Mouse (Mus musculus) ES-E14 (cell line): ENCODE results near the gene Adora1. TPM values are rescaled to one million over a fixed set of nuclear protein-coding genes. Genes with fewer than 3 reads are reported as not detected.

Source experiments
- DNase-seq: peaks from one replicate; pipeline ENCODE4 v3.0.0-alpha.2; 2013; ENCODE audit warnings: low read depth, low spot score
- H3K27ac ChIP-seq: 2 replicates; pipeline ENCODE4 v1.5.1; 2012; ENCODE audit warnings: low read depth, mild to moderate bottlenecking, low read length, moderate library complexity, mixed read lengths; ENCODE audit not compliant: poor library complexity, insufficient read depth, severe bottlenecking
- H3K36me3 ChIP-seq: 2 replicates; pipeline ENCODE4 v1.6.1; 2012; ENCODE audit warnings: mild to moderate bottlenecking, low read length, moderate library complexity, mixed read lengths; ENCODE audit not compliant: control insufficient read depth, poor library complexity, insufficient read depth, severe bottlenecking
- H3K4me1 ChIP-seq, 2 experiments: fragments of 150-350 bp in 1 of 2; sonication (generic) in 1 of 2; 2 replicates each; pipeline ENCODE4 v1.6.1; 2012; ENCODE audit warnings: low read length in 2 of 2, mild to moderate bottlenecking in 1 of 2, mixed read lengths in 1 of 2; ENCODE audit not compliant: control insufficient read depth in 2 of 2, insufficient read depth in 2 of 2, poor library complexity in 1 of 2
- H3K4me3 ChIP-seq, 2 experiments: fragments of 150-350 bp in 1 of 2; sonication (generic) in 1 of 2; 2 replicates each; pipeline ENCODE4 v1.5.1; 2012; ENCODE audit warnings: low read length in 2 of 2, low read depth in 1 of 2, mild to moderate bottlenecking in 1 of 2, mixed read lengths in 1 of 2; ENCODE audit not compliant: insufficient read depth in 1 of 2, poor library complexity in 1 of 2, severe bottlenecking in 1 of 2
- H3K9ac ChIP-seq: 2 replicates; pipeline ENCODE4 v1.6.1; 2012; ENCODE audit warnings: low read depth, mild to moderate bottlenecking, low read length, mixed read lengths; ENCODE audit not compliant: poor library complexity, insufficient read depth, severe bottlenecking
- H3K9me3 ChIP-seq: fragments of 150-350 bp; sonication (generic); 2 replicates; pipeline ENCODE4 v1.6.1; 2012; ENCODE audit warnings: low read depth, mild to moderate bottlenecking, low read length; ENCODE audit not compliant: control insufficient read depth, insufficient read depth
- CHD2 ChIP-seq: IDR thresholded peaks from 2 replicates; pipeline ENCODE4 v1.6.1; 2014; ENCODE audit warnings: mild to moderate bottlenecking, low read depth, low read length, inconsistent platforms
- HCFC1 ChIP-seq: IDR thresholded peaks from 2 replicates; pipeline ENCODE4 v1.6.1; 2012; ENCODE audit warnings: low read length, inconsistent platforms, borderline replicate concordance; ENCODE audit not compliant: insufficient read depth
- MAFK ChIP-seq: IDR thresholded peaks from 2 replicates; pipeline ENCODE4 v1.6.1; 2014; ENCODE audit warnings: mild to moderate bottlenecking, low read depth, low read length, inconsistent platforms; ENCODE audit not compliant: insufficient read depth
- ZC3H11A ChIP-seq: IDR thresholded peaks from 2 replicates; pipeline ENCODE4 v1.6.1; 2012; ENCODE audit warnings: low read depth, mild to moderate bottlenecking, inconsistent platforms, low read length, borderline replicate concordance
- ZNF384 ChIP-seq: IDR thresholded peaks from 2 replicates; pipeline ENCODE4 v1.6.1; 2012; ENCODE audit warnings: low read depth, low read length, inconsistent platforms
- in situ Hi-C, 2 experiments: fragments of 600-800 bp; cut with MboI; formaldehyde crosslinking; loops; one replicate each; pipeline ENCODE4 v1.15.1; 2025; ENCODE audit warnings: low sequenced_read_pairs in 2 of 2, inconsistent platforms in 1 of 2; ENCODE audit not compliant: unreplicated experiment in 2 of 2
- total RNA-seq: library from RNA; depleted of rRNA; stranded (reverse); fragments of 300-350 nt; gene quantifications from 2 replicates; pipeline ENCODE4 v1.2.3, GENCODE M21; 2012; rRNA removed

The Adora1 gene
- total RNA-seq, 1 experiment, result 0.58 TPM

- Histone ChIP-seq H3K36me3 (no peaks in the 10 kb centered on the region), H3K27ac (no peak overlapping the region), H3K9ac (no peak overlapping the region), H3K4me1 (peaks cover 0 to 2% of the 10 kb centered on the region in 2 experiments; a peak in 1 of 4 replicates), H3K4me3 (no peak overlapping the region), H3K9me3 (no peaks in the 10 kb centered on the region)
- in situ Hi-C loops, result loop anchor here in 1 of 2 experiments (5.0 kb wide), 1 partner anchor 182 kb away; the partner anchor contains the start of gene Ppfia4
- no peak for DNase-seq
- no peak for TF ChIP-seq MAFK
- no peak for TF ChIP-seq CHD2
- TF ChIP-seq ZNF384, result no peak
- TF ChIP-seq HCFC1, result no peak
- no peak for TF ChIP-seq ZC3H11A
Observed at GRCm38 (mm10) chr1:134150745-134151144, 84.5 kb downstream of the Adora1 start.

GRCm38 (mm10) chr1:134150076-134150475, 85.2 kb downstream of the Adora1 start:
- no peak for DNase-seq
- Histone ChIP-seq H3K36me3 (no peaks in the 10 kb centered on the region), H3K4me3 (no peak overlapping the region), H3K9ac (no peak overlapping the region), H3K4me1 (peaks cover 0 to 2% of the 10 kb centered on the region in 2 experiments; a peak in 1 of 4 replicates), H3K27ac (no peak overlapping the region), H3K9me3 (no peaks in the 10 kb centered on the region)
- in situ Hi-C loops, result loop anchor here in 1 of 2 experiments (5.0 kb wide), 1 partner anchor 182 kb away; the partner anchor contains the start of gene Ppfia4
- TF ChIP-seq CHD2 (no peak), MAFK (no peak), HCFC1 (no peak), ZNF384 (no peak), ZC3H11A (no peak)

Other genes starting within 250 kb of the Adora1 start
- gene Fmod, start 198.2 kb downstream of the Adora1 start, total RNA-seq, result not detected in 2 replicates
- 40.2 and 47.5 TPM in 2 replicates for gene Btg2, start 156.3 kb downstream of the Adora1 start, total RNA-seq
- 0.13 and 0.32 TPM in 2 replicates for gene Chit1, start 124.2 kb downstream of the Adora1 start, total RNA-seq
- 0.98 and 1.4 TPM in 2 replicates for gene Chil1, start 53.3 kb downstream of the Adora1 start, total RNA-seq
- not detected in 2 replicates for gene Mybph, start 42.0 kb downstream of the Adora1 start, total RNA-seq
- gene Myog, start 54.6 kb upstream of the Adora1 start, total RNA-seq, result 0.18 and 0.37 TPM in 2 replicates
- gene Ppfia4, start 97.5 kb upstream of the Adora1 start, total RNA-seq, result 14.1 and 35.3 TPM in 2 replicates
- gene Tmem183a, start 126.5 kb upstream of the Adora1 start, total RNA-seq, result 100 and 120 TPM in 2 replicates
- 0.22 TPM in 1 of 2 replicates, not detected in the other for gene 4933406M09Rik, start 150.5 kb upstream of the Adora1 start, total RNA-seq
- 186 and 305 TPM in 2 replicates for gene Cyb5r1, start 170.1 kb upstream of the Adora1 start, total RNA-seq
- 80.6 and 88.0 TPM in 2 replicates for gene Adipor1, start 179.9 kb upstream of the Adora1 start, total RNA-seq
- gene Klhl12, start 220.1 kb upstream of the Adora1 start, total RNA-seq, result 21.8 and 22.7 TPM in 2 replicates